Mouse (Mus musculus): Measurements from ENCODE around the gene Fhdc1.
A peak's percentile ranks its signal among the peaks of the same experiment; 100 is the strongest.

The Fhdc1 gene

GRCm38 (mm10) chr3:84480006-84480897 is at the start of gene Fhdc1:
Gene Fhdc1, minus strand, starts transcription at chr3:84480429.
- DNase-seq (ENCODE audit: low spot score) = peak; percentile 88

- no peak for DNase-seq (ENCODE audit: low spot score)
These were observed 48.8 kb upstream of the Fhdc1 start for GRCm38 (mm10) chr3:84529021-84529420.

- DNase-seq (ENCODE audit: low spot score) = no peak
These were observed 44.7 kb upstream of the Fhdc1 start for GRCm38 (mm10) chr3:84524952-84525351.

GRCm38 (mm10) chr3:84516163-84516562 is 35.9 kb upstream of the Fhdc1 start:
- DNase-seq (ENCODE audit: low spot score) = no peak

GRCm38 (mm10) chr3:84512774-84513515 is 32.7 kb upstream of the Fhdc1 start:
- DNase-seq (ENCODE audit: low spot score) = no peak

- no peak for DNase-seq (ENCODE audit: low spot score)
These were observed 25.0 kb upstream of the Fhdc1 start for GRCm38 (mm10) chr3:84505193-84505592.

GRCm38 (mm10) chr3:84504291-84504690 is 24.1 kb upstream of the Fhdc1 start:
- no peak for DNase-seq (ENCODE audit: low spot score)

GRCm38 (mm10) chr3:84502101-84502500 is 21.9 kb upstream of the Fhdc1 start:
- DNase-seq (ENCODE audit: low spot score) = no peak

- DNase-seq (ENCODE audit: low spot score) = no peak
These were observed 20.3 kb upstream of the Fhdc1 start for GRCm38 (mm10) chr3:84500491-84500890.

GRCm38 (mm10) chr3:84497718-84498117 is 17.5 kb upstream of the Fhdc1 start:
- DNase-seq (ENCODE audit: low spot score) = peak; percentile 49

GRCm38 (mm10) chr3:84492657-84493056 is 12.4 kb upstream of the Fhdc1 start:
- no peak for DNase-seq (ENCODE audit: low spot score)

- DNase-seq (ENCODE audit: low spot score) = no peak
These were observed 11.9 kb upstream of the Fhdc1 start for GRCm38 (mm10) chr3:84492148-84492547.

- no peak for DNase-seq (ENCODE audit: low spot score)
These were observed 8.5 kb upstream of the Fhdc1 start for GRCm38 (mm10) chr3:84488716-84489115.

- DNase-seq (ENCODE audit: low spot score) = no peak
These were observed 4.7 kb upstream of the Fhdc1 start for GRCm38 (mm10) chr3:84484891-84485290.

GRCm38 (mm10) chr3:84484333-84484732 is 4.1 kb upstream of the Fhdc1 start:
- no peak for DNase-seq (ENCODE audit: low spot score)

GRCm38 (mm10) chr3:84482121-84482520 is 1.9 kb upstream of the Fhdc1 start:
- DNase-seq (ENCODE audit: low spot score) = no peak

GRCm38 (mm10) chr3:84481104-84481503 is 875 bp upstream of the Fhdc1 start:
- DNase-seq (ENCODE audit: low spot score) = no peak

- DNase-seq (ENCODE audit: low spot score) = peak; percentile 44
These were observed 780 bp downstream of the Fhdc1 start for GRCm38 (mm10) chr3:84479293-84480005.

- no peak for DNase-seq (ENCODE audit: low spot score)
These were observed 1.3 kb downstream of the Fhdc1 start for GRCm38 (mm10) chr3:84478896-84479292.

GRCm38 (mm10) chr3:84478195-84478594 is 2.0 kb downstream of the Fhdc1 start:
- no peak for DNase-seq (ENCODE audit: low spot score)

GRCm38 (mm10) chr3:84477498-84477897 is 2.7 kb downstream of the Fhdc1 start:
- no peak for DNase-seq (ENCODE audit: low spot score)

- DNase-seq (ENCODE audit: low spot score) = no peak
These were observed 5.1 kb downstream of the Fhdc1 start for GRCm38 (mm10) chr3:84474981-84475775.

All from yolk sac, embryonic 10.5 days (tissue).